Mouse (Mus musculus): Measurements from ENCODE around the gene Nr2c2ap. TPM values are rescaled to one million over a fixed set of nuclear protein-coding genes. Genes with fewer than 3 reads are reported as not detected.

The Nr2c2ap gene
- polyA plus RNA-seq, 1 experiment from 2014 or later, result 17.4 TPM

- Histone ChIP-seq H3K4me2 (no peak overlapping the region), H3K9me3 (replicated peaks) (no peaks in the 10 kb centered on the region), H3K4me3 (replicated peaks) (no peak overlapping the region), H3K27me3 (peaks cover 19% of the 10 kb centered on the region; the same call in 1 of the 2 replicates), H3K36me3 (replicated peaks) (no peaks in the 10 kb centered on the region), H3K4me1 (replicated peaks) (no peaks in the 10 kb centered on the region), H3K27ac (replicated peaks) (no peak overlapping the region), H3K9ac (no peak overlapping the region)
- 62% methylated on average over 8 of the region's 8 CpGs for WGBS (ENCODE audit: insufficient replicate concordance)
- ATAC-seq (ENCODE audit: insufficient read depth), result no peak
Measured at GRCm38 (mm10) chr8:70100241-70100640, 30.9 kb upstream of the Nr2c2ap start.

- no peak for ATAC-seq (ENCODE audit: insufficient read depth)
- Histone ChIP-seq H3K27ac (replicated peaks) (no peak overlapping the region), H3K4me1 (replicated peaks) (no peaks in the 10 kb centered on the region), H3K27me3 (peaks cover 36% of the 10 kb centered on the region), H3K9me3 (replicated peaks) (no peaks in the 10 kb centered on the region), H3K4me3 (replicated peaks) (no peak overlapping the region), H3K4me2 (no peak overlapping the region), H3K9ac (no peak overlapping the region), H3K36me3 (replicated peaks) (no peaks in the 10 kb centered on the region)
- WGBS (ENCODE audit: insufficient replicate concordance), result 13% methylated on average over 6 of the region's 6 CpGs
Measured at GRCm38 (mm10) chr8:70104506-70104905, 26.6 kb upstream of the Nr2c2ap start.

- Histone ChIP-seq H3K4me1 (replicated peaks) (no peaks in the 10 kb centered on the region), H3K36me3 (replicated peaks) (no peaks in the 10 kb centered on the region), H3K27ac (replicated peaks) (no peak overlapping the region), H3K9me3 (replicated peaks) (no peaks in the 10 kb centered on the region), H3K9ac (no peak overlapping the region), H3K4me2 (no peak overlapping the region), H3K27me3 (peaks cover 38% of the 10 kb centered on the region), H3K4me3 (replicated peaks) (no peak overlapping the region)
- 54% methylated on average over 7 of the region's 7 CpGs for WGBS (ENCODE audit: insufficient replicate concordance)
- no peak for ATAC-seq (ENCODE audit: insufficient read depth)
Measured at GRCm38 (mm10) chr8:70104922-70105321, 26.2 kb upstream of the Nr2c2ap start.

- Histone ChIP-seq H3K4me2 (no peak overlapping the region), H3K36me3 (replicated peaks) (no peaks in the 10 kb centered on the region), H3K27me3 (peaks cover 83% of the 10 kb centered on the region), H3K9ac (no peak overlapping the region), H3K4me3 (replicated peaks) (no peak overlapping the region), H3K9me3 (replicated peaks) (no peaks in the 10 kb centered on the region), H3K4me1 (replicated peaks) (no peaks in the 10 kb centered on the region), H3K27ac (replicated peaks) (no peak overlapping the region)
- ATAC-seq (ENCODE audit: insufficient read depth), result no peak
- 48% methylated on average over 2 of the region's 2 CpGs for WGBS (ENCODE audit: insufficient replicate concordance)
Measured at GRCm38 (mm10) chr8:70110451-70110850, 20.7 kb upstream of the Nr2c2ap start.

DNA sequence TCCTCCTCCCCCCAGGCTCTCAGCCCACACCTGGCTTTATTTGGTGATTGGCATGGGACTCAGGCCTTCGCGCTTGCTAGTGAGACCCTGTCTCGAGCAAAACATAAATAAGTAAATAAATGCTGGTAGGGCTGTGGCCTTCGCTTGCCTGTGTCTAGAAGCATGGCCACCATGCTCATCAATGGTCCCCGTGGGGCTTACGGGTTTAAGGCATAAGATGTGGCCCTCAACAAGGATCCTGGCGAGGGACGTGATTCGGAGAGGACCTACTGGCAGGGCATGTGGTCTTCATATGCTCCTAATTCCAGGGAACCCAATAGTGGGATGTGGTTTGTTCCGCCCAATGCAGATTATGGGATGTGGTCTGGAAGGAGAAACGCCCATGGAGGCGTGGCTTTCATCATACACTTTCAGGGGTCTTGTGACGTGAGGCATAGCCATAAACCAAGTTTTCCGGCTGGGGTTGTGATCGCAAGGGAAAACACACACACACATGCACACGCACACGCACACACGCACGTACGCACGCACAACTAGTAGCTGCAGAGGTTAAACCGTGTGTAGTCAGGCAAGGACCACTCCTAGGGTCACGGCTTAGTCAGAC, 19.8 kb upstream of the Nr2c2ap start:
- no peak for ATAC-seq (ENCODE audit: insufficient read depth)
- whole genome bisulfite sequencing (ENCODE audit: insufficient replicate concordance), result 42% methylated on average over 23 of the region's 23 CpGs
- Histone ChIP-seq H3K27ac (replicated peaks) (no peak overlapping the region), H3K9me3 (replicated peaks) (no peaks in the 10 kb centered on the region), H3K27me3 (peaks cover 91% of the 10 kb centered on the region), H3K9ac (no peak overlapping the region), H3K4me3 (replicated peaks) (no peak overlapping the region), H3K4me1 (replicated peaks) (no peaks in the 10 kb centered on the region), H3K36me3 (replicated peaks) (no peaks in the 10 kb centered on the region), H3K4me2 (no peak overlapping the region)

DNA sequence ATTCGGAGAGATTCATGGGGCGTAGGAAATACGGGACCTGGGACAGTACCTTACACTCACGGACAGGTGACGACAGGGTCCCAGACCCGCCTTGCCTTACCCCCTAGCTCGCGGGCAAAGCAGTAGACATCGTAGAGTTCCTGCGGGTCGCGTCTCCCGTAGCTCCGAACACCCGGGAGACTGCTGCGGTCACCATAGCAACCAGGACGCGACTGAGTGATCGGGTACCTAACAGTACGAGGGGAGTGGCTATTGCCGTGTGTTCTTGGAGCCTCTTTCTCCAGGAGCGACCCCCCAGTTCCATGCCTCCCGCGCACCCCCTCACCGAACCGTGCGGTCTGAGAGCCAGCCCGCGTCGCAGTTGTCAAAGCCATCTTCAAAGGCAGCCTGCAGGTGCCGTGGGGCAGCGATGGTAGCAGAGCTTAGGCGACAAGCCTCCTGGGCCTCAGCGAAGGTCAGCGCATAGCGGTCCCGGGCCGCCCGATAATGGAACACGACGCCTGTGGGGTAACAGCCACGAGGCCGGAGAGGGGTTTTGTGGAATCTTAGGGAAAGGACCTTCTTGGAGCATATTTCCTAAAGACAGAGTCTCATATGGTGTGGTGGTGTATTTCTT, 18.6 kb upstream of the Nr2c2ap start:
- H3K4me1 ChIP-seq (replicated peaks), result no peaks in the 10 kb centered on the region
- no peak overlapping the region for H3K4me3 ChIP-seq (replicated peaks)
- ATAC-seq (ENCODE audit: insufficient read depth), result no peak
- H3K27ac ChIP-seq (replicated peaks), result no peak overlapping the region
- H3K4me2 ChIP-seq, result no peak overlapping the region
- WGBS (ENCODE audit: insufficient replicate concordance), result 8% methylated on average over 43 of the region's 43 CpGs
- no peaks in the 10 kb centered on the region for H3K9me3 ChIP-seq (replicated peaks)
- H3K27me3 ChIP-seq, result peaks cover 97% of the 10 kb centered on the region
- H3K9ac ChIP-seq, result no peak overlapping the region
- no peaks in the 10 kb centered on the region for H3K36me3 ChIP-seq (replicated peaks)

DNA sequence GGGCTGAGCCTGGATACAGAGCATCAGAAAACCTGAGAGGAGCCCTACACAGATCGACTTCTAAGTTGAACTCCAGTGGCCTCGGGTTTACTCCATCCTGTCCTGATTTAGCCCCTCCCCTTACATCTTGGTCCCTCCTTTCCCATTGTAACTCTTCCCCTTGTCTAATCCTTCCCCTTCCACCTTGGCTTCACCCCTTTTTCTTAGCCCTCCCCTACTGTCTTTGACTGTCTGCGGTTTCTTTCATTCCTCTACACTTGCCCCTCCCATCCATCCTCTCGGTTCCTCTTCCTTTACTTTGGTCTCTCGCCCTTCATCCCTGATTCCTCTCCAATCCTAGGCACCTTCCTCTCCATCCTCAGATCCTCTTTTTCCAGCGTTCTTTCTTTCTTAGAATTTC, 16.6 kb upstream of the Nr2c2ap start:
- Histone ChIP-seq H3K4me3 (replicated peaks) (no peak overlapping the region), H3K4me1 (replicated peaks) (no peaks in the 10 kb centered on the region), H3K9ac (no peak overlapping the region), H3K4me2 (no peak overlapping the region), H3K9me3 (replicated peaks) (no peaks in the 10 kb centered on the region), H3K27ac (replicated peaks) (no peak overlapping the region), H3K36me3 (replicated peaks) (no peaks in the 10 kb centered on the region), H3K27me3 (peaks cover 99% of the 10 kb centered on the region)
- no peak for ATAC-seq (ENCODE audit: insufficient read depth)
- 14% methylated on average over 6 of the region's 6 CpGs for WGBS (ENCODE audit: insufficient replicate concordance)

- no peak overlapping the region for H3K27ac ChIP-seq (replicated peaks)
- no peaks in the 10 kb centered on the region for H3K4me1 ChIP-seq (replicated peaks)
- no peak overlapping the region for H3K9ac ChIP-seq
- no peak overlapping the region for H3K4me2 ChIP-seq
- no peak for ATAC-seq (ENCODE audit: insufficient read depth)
- no peaks in the 10 kb centered on the region for H3K9me3 ChIP-seq (replicated peaks)
- WGBS (ENCODE audit: insufficient replicate concordance), result 53% methylated on average over 13 of the region's 13 CpGs
- no peaks in the 10 kb centered on the region for H3K36me3 ChIP-seq (replicated peaks)
- H3K4me3 ChIP-seq (replicated peaks), result no peak overlapping the region
- H3K27me3 ChIP-seq, result peaks cover 99% of the 10 kb centered on the region
Measured at GRCm38 (mm10) chr8:70114892-70115291, 16.2 kb upstream of the Nr2c2ap start.

DNA sequence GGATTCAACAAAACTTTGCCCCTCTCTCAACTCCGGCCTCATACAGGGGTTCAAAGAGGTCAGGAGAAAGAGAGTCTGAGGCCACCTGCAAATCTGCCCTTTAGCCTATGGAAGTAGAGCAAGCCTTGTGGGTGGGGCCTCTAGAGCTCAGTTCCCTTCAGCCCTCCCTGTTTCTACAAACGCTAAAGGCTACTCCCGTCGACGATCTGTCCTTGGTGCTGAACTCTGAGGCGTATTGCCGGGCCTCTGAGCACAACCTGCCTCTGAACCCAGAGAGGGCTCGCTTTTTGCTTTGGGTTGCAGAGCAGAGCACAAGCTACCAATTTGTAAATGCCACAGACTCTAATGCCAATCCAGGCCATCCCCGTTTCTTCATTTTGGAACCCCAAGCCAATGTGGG, 13.5 kb upstream of the Nr2c2ap start:
- ATAC-seq (ENCODE audit: insufficient read depth), result no peak
- Histone ChIP-seq H3K4me2 (no peak overlapping the region), H3K27me3 (peaks cover 99% of the 10 kb centered on the region), H3K4me1 (replicated peaks) (no peaks in the 10 kb centered on the region), H3K4me3 (replicated peaks) (no peak overlapping the region), H3K9ac (no peak overlapping the region), H3K9me3 (replicated peaks) (no peaks in the 10 kb centered on the region), H3K27ac (replicated peaks) (no peak overlapping the region), H3K36me3 (replicated peaks) (no peaks in the 10 kb centered on the region)
- WGBS (ENCODE audit: insufficient replicate concordance), result 3% methylated on average over 9 of the region's 9 CpGs

DNA sequence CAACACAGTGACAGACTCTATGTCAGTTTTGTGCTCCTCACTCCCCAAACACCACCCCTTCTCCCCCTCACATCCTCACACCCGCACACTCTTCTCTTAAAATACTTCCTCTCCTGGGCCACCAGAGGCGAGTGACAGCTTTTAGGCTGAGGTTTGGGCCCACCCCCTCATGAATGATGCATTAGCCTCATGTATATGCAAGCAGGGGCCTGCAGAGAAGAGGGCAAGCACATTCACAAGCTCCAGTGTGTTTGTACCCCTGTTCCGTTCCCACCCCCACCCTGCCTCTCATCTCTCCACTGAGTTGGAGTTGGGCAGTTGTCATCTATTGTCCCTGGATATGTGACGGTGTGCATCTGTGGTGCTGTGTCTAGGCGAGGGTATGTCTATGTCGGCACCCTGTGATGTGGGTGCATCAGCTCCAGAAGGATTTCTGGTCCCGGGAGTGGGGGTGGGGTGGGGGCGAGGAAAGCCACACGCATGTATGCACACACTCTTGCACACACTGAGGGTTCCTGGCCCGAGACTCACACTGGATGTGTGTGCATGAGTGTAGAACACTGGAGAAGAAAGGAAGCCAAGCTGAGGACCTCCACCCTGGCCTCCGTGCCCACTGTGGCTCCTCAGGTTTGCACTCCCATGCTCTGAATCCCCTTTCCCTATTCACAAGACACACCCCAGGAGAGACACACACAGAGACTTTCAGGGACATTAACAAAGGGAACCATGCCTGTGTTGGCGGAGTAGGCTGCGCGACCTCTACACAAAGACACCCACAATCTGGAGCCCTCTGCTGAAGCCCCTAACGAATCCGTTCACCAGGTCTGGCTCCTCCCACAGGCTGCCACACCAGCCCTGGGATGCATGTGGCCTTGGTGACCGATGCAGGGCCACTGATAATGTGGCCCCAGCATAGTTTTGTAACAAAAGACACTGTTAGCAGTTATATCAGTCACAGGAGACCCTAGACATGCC, 12.1 kb upstream of the Nr2c2ap start:
- ATAC-seq (ENCODE audit: insufficient read depth), result no peak
- Histone ChIP-seq H3K4me1 (replicated peaks) (no peaks in the 10 kb centered on the region), H3K9me3 (replicated peaks) (no peaks in the 10 kb centered on the region), H3K4me3 (replicated peaks) (no peak overlapping the region), H3K9ac (no peak overlapping the region), H3K36me3 (replicated peaks) (no peaks in the 10 kb centered on the region), H3K27me3 (peaks cover 97% of the 10 kb centered on the region), H3K27ac (replicated peaks) (no peak overlapping the region), H3K4me2 (no peak overlapping the region)
- 9% methylated on average over 17 of the region's 17 CpGs for WGBS (ENCODE audit: insufficient replicate concordance)

DNA sequence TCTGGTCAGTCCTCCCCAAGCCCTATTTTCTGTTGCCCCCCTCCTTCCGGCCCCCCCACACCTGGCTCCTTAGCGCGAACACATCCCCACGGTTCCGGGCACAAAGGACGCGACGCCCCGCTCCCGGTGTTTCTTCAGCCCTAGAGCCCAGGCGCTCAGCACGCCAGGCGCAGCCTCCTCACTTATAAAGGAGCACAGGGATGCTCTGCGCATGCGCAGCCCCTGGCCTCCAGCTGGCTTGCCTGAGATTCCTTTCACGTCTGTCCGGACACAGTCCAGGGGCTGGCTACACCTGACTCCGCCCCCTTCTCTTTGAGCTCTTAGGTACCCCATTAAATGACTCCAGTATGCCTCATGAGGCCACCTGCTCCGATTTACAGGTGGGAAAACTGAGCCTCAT, 10.5 kb upstream of the Nr2c2ap start, which contains the start of gene Ncan:
Ncan (minus strand) TSS at position 207 of the 400 bp plus-strand sequence.
- no peak for ATAC-seq (ENCODE audit: insufficient read depth)
- no peak within 1 kb of the TSS for H3K9ac ChIP-seq
- no peak within 1 kb of the TSS for H3K27ac ChIP-seq (replicated peaks)
- H3K4me1 ChIP-seq (replicated peaks), result no peaks in the 10 kb centered on the region
- H3K36me3 ChIP-seq (replicated peaks), result no peaks in the 10 kb centered on the region
- H3K27me3 ChIP-seq, result peaks cover 94% of the 10 kb centered on the region
- H3K4me2 ChIP-seq, result no peak within 1 kb of the TSS
- no peaks in the 10 kb centered on the region for H3K9me3 ChIP-seq (replicated peaks)
- 3% methylated on average over 19 of the region's 19 CpGs for WGBS (ENCODE audit: insufficient replicate concordance)
- no peak within 1 kb of the TSS for H3K4me3 ChIP-seq (replicated peaks)
